Mouse (Mus musculus) testis, adult 2 months (tissue): ENCODE data around the gene Tmprss11f.

Experiments used
- CTCF ChIP-seq: fragments of 200-500 bp; IDR thresholded peaks from 2 replicates; pipeline ENCODE4 v1.5.1; 2012; ENCODE audit warnings: low read depth, mild to moderate bottlenecking, inconsistent platforms, low read length, moderate library complexity; ENCODE audit not compliant: control insufficient read depth, insufficient read depth, insufficient replicate concordance
- POLR2A ChIP-seq: fragments of 200-500 bp; IDR thresholded peaks from 2 replicates; pipeline ENCODE4 v1.6.1; 2012; ENCODE audit warnings: low read depth, mild to moderate bottlenecking, inconsistent platforms, low read length, moderate library complexity; ENCODE audit not compliant: control insufficient read depth

DNA sequence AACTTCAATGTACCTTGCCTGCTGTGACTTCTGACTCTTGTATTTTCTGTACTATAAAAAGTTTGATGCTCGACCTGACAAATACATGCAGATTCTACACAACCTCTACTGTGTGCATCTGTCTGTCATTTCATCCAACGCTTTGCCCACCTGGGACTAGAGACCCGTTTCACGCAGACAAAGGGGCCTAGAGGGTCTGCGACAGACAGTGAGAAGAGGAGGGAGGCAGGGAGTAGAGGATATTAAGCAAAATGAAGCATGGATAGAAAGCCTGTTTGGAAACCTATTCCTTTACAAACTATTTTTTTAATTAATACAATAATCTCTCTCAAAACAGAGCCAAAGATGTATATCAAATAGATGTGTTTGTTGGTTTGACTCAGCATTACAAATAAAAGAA is 50.2 kb downstream of the Tmprss11f start:
- no peak for TF ChIP-seq CTCF
- TF ChIP-seq POLR2A = no peak
